11 mouse cellular contexts compared by ENCODE assay signal in the genomic region with DNA sequence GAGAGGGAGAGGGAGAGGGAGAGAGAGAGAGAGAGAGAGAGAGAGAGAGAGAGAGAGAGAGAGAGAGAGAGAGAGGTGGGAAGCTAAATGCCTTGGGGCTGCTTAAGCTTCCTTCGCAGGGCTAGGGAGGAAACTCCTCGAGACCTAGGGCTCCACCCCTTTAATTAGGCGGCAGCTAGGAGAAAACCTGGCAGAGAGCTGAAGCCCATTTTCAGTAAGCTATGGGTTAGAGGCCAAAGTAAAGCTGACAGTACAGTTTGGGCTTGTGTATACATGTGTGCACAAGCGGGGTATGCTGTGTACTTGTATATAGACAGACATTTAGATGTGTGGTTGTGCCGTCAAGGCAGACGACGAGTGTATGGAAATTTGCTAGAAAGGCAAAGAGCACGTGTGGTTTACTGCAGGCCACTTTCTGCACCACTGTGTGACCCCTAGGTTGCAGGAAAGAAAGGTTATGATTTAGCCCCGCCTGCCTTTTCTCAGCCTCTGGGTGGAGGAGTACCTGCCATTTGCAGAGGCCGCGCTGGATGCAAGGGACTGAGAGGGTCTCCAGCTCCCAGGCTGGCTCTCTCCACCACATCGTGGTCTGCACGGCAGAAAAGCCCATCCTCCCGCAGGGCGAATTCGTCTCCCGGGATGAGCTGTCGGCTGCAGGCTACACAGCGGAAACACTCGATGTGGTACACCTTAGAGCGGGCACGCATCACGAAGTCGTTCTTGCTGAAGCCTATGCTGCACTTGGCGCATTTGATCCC. TPM values are rescaled to one million over a fixed set of nuclear protein-coding genes. Genes with fewer than 3 reads are reported as not detected.
A peak's percentile ranks its signal among the peaks of the same experiment; 100 is the strongest.
DNase-seq lines count a peak whose midpoint lies in the region; ATAC-seq and TF ChIP-seq lines count a peak whose summit lies in the region.
"Had no signal": no experiment of that assay in that cellular context is flagged by ENCODE, and none has a peak within 500 bp of the region (broad histone marks: within the 10 kb centered on the region; RNA-seq: fewer than 3 reads in every experiment).

No protein-coding gene starts in this region.

- peaks cover 90% of the 10 kb centered on the region for H3K27me3 ChIP-seq in liver, embryonic 11.5 days (replicated peaks; ENCODE audit: control insufficient read depth, insufficient read depth, low read length)
- peaks cover 86% of the 10 kb centered on the region for H3K27me3 ChIP-seq in liver, postnatal 0 days (ENCODE audit: insufficient read depth, low read length)
- H3K27me3 ChIP-seq in embryonic facial prominence, embryonic 11.5 days (ENCODE audit: control insufficient read depth, insufficient read depth, low read length): peaks cover 48% of the 10 kb centered on the region
- H3K27me3 ChIP-seq in hindbrain, embryonic 13.5 days: peaks cover 95% of the 10 kb centered on the region

- no peak overlapping the region for H3K9ac ChIP-seq in liver, embryonic 11.5 days (ENCODE audit: low read depth, low read length)
- H3K9ac ChIP-seq in liver, postnatal 0 days (replicated peaks): no peak overlapping the region
- no peak overlapping the region; the same call in 1 of the 2 replicates for H3K9ac ChIP-seq in embryonic facial prominence, embryonic 11.5 days (replicated peaks; ENCODE audit: low read length)
- H3K9ac ChIP-seq in hindbrain, embryonic 13.5 days: peak overlapping the region; percentile 26; the same call in 1 of the 2 replicates

- H3K4me2 ChIP-seq in liver, embryonic 11.5 days: peak overlapping the region; percentile 29
- H3K4me2 ChIP-seq in liver, postnatal 0 days (ENCODE audit: low read depth, low read length): no peak overlapping the region
- peak overlapping the region; percentile 19; the same call in 1 of the 2 replicates for H3K4me2 ChIP-seq in embryonic facial prominence, embryonic 11.5 days (ENCODE audit: low read depth, low read length)
- peak overlapping the region; percentile 19 for H3K4me2 ChIP-seq in hindbrain, embryonic 13.5 days

- H3K4me3 ChIP-seq in liver, embryonic 11.5 days (ENCODE audit: low read depth, low read length): no peak overlapping the region
- H3K4me3 ChIP-seq in liver, postnatal 0 days (ENCODE audit: low read depth, low read length): no peak overlapping the region
- peak overlapping the region; percentile 13; the same call in 1 of the 2 replicates for H3K4me3 ChIP-seq in embryonic facial prominence, embryonic 11.5 days (ENCODE audit: low read depth, low read length)
- peak overlapping the region; percentile 10; the same call in 1 of the 2 replicates for H3K4me3 ChIP-seq in hindbrain, embryonic 13.5 days

- TF ChIP-seq CTCF in liver, postnatal 0 days (IDR thresholded peaks at IDR 0.05; ENCODE audit: low read depth): no peak

- no peaks in the 10 kb centered on the region for H3K36me3 ChIP-seq in liver, embryonic 11.5 days (ENCODE audit: control insufficient read depth, insufficient read depth, low read length)
- H3K36me3 ChIP-seq in liver, postnatal 0 days (replicated peaks; ENCODE audit: insufficient read depth, low read length): no peaks in the 10 kb centered on the region
- H3K36me3 ChIP-seq in embryonic facial prominence, embryonic 11.5 days (replicated peaks; ENCODE audit: control insufficient read depth, insufficient read depth, low read depth, low read length): no peaks in the 10 kb centered on the region
- no peaks in the 10 kb centered on the region for H3K36me3 ChIP-seq in hindbrain, embryonic 13.5 days

- no peaks in the 10 kb centered on the region for H3K9me3 ChIP-seq in liver, embryonic 11.5 days (ENCODE audit: control insufficient read depth, low read length)
- H3K9me3 ChIP-seq in liver, postnatal 0 days (ENCODE audit: low read length): no peaks in the 10 kb centered on the region
- no peaks in the 10 kb centered on the region for H3K9me3 ChIP-seq in embryonic facial prominence, embryonic 11.5 days (replicated peaks; ENCODE audit: control insufficient read depth, low read length)
- H3K9me3 ChIP-seq in hindbrain, embryonic 13.5 days: no peaks in the 10 kb centered on the region

- WGBS in liver, embryonic 11.5 days: 3% methylated on average over 25 of the region's 25 CpGs
- 6% methylated on average over 25 of the region's 25 CpGs for WGBS in liver, postnatal 0 days (ENCODE audit: insufficient replicate concordance)
- WGBS in embryonic facial prominence, embryonic 11.5 days: under 1% methylated on average over 25 of the region's 25 CpGs
- WGBS in hindbrain, embryonic 13.5 days: 1% methylated on average over 25 of the region's 25 CpGs

- no peaks in the 10 kb centered on the region for H3K4me1 ChIP-seq in liver, embryonic 11.5 days (replicated peaks; ENCODE audit: control insufficient read depth, insufficient read depth, low read length)
- H3K4me1 ChIP-seq in liver, postnatal 0 days (ENCODE audit: insufficient read depth): no peaks in the 10 kb centered on the region
- no peaks in the 10 kb centered on the region for H3K4me1 ChIP-seq in embryonic facial prominence, embryonic 11.5 days (ENCODE audit: control insufficient read depth, insufficient read depth, low read length)
- H3K4me1 ChIP-seq in hindbrain, embryonic 13.5 days (replicated peaks): peaks cover 12% of the 10 kb centered on the region

- no peak for TF ChIP-seq EP300 in liver, postnatal 0 days (IDR thresholded peaks at IDR 0.05; ENCODE audit: low read depth)

- H3K27ac ChIP-seq in liver, embryonic 11.5 days (ENCODE audit: low read depth, low read length): no peak overlapping the region
- H3K27ac ChIP-seq in liver, postnatal 0 days (ENCODE audit: low read depth): no peak overlapping the region
- no peak overlapping the region for H3K27ac ChIP-seq in embryonic facial prominence, embryonic 11.5 days (replicated peaks; ENCODE audit: low read depth, low read length)
- peak overlapping the region; percentile 55 for H3K27ac ChIP-seq in hindbrain, embryonic 13.5 days

- no peak for ATAC-seq in liver, embryonic 11.5 days (replicated peaks; ENCODE audit: low FRiP score)
- ATAC-seq in liver, postnatal 0 days: no peak
- ATAC-seq in embryonic facial prominence, embryonic 11.5 days (replicated peaks; ENCODE audit: insufficient number of reproducible peaks, low FRiP score, low TSS enrichment, low read depth): no peak
- ATAC-seq in hindbrain, embryonic 13.5 days (ENCODE audit: low FRiP score): peak; percentile 19; the same call in 1 of the 2 replicates

- DNase-seq in liver, embryonic 11.5 days (ENCODE audit: low spot score): no peak
- no peak for DNase-seq in liver, postnatal 0 days
- DNase-seq in embryonic facial prominence, embryonic 11.5 days (ENCODE audit: low spot score): peak; percentile 59
- peak; percentile 52 for DNase-seq in retina, embryonic 14.5 days (ENCODE audit: low spot score)
- DNase-seq in layer of hippocampus, postnatal 25 days (ENCODE audit: extremely low spot score in 1 of 2, low spot score in 1 of 2): no peak
- DNase-seq in left cerebral cortex, adult 11 months (ENCODE audit: low spot score): no peak
- DNase-seq in adrenal gland, adult 2 months: no peak
- DNase-seq: kidney, adult 9 months; left cerebral cortex, postnatal 4 days had no signal

RNA-seq across cellular contexts. Expression of a gene that starts 4.6 kb away (rescaled TPM):
- 6.2 and 8.6 TPM in 2 replicates for polyA plus RNA-seq in liver, embryonic 11.5 days (2014; fragmentation: Nextera tagmentation; extraction: Ambion mirVana)
- not detected in 2 replicates for polyA plus RNA-seq in liver, postnatal 0 days (2015; fragmentation: Nextera tagmentation; extraction: Ambion mirVana)
- 58.0 and 73.1 TPM in 2 replicates for polyA plus RNA-seq in embryonic facial prominence, embryonic 11.5 days (2014; fragmentation: Nextera tagmentation; extraction: Ambion mirVana)
- polyA plus RNA-seq in hindbrain, embryonic 13.5 days (2015; fragmentation: Nextera tagmentation; extraction: Ambion mirVana): 43.3 and 51.8 TPM in 2 replicates
- not detected for total RNA-seq in layer of hippocampus, postnatal 25 days (2021)
- total RNA-seq in adrenal gland, adult 2 months (2021): 1 to 10 TPM; 3.2 to 5.9 TPM
- polyA plus RNA-seq in adrenal gland, adult 2 months (2012; rRNA removed): 2.6 and 9.9 TPM in 2 replicates
- total RNA-seq: common myeloid progenitor, adult 5-6 weeks had no signal

Comparison
In these comparisons a context has a peak if more than half of its experiments do, and no peak if none do; other contexts are left out.
1. DNase-seq: peak in embryonic facial prominence, embryonic 11.5 days (single experiment) and retina, embryonic 14.5 days (single experiment); none in liver, embryonic 11.5 days (single experiment), liver, postnatal 0 days (single experiment), layer of hippocampus, postnatal 25 days (0 of 2), left cerebral cortex, adult 11 months (single experiment) and adrenal gland, adult 2 months (single experiment).
2. H3K4me3 ChIP-seq: peak in embryonic facial prominence, embryonic 11.5 days (single experiment) and hindbrain, embryonic 13.5 days (single experiment); none in liver, embryonic 11.5 days (single experiment) and liver, postnatal 0 days (single experiment).